Mouse (Mus musculus) embryonic fibroblast, embryonic 13.5 days (primary cell): ENCODE measurements at regions not wholly inside any gene's neighbourhood (a gene's known extent, or its start where the extent isn't known, plus 50 kb on each side); places are given as distances from the start of the nearest gene placed in this dataset.

Experiments
- CTCF ChIP-seq: IDR thresholded peaks from 2 replicates; pipeline ENCODE4 v1.5.1; 2011; ENCODE audit warnings: mild to moderate bottlenecking, control low read depth, low read length, moderate library complexity, borderline replicate concordance; ENCODE audit not compliant: insufficient read depth
- POLR2A ChIP-seq: IDR thresholded peaks from 2 replicates; pipeline ENCODE4 v1.6.1; 2011; ENCODE audit warnings: low read depth, mild to moderate bottlenecking, control low read depth, low read length, moderate library complexity

DNA sequence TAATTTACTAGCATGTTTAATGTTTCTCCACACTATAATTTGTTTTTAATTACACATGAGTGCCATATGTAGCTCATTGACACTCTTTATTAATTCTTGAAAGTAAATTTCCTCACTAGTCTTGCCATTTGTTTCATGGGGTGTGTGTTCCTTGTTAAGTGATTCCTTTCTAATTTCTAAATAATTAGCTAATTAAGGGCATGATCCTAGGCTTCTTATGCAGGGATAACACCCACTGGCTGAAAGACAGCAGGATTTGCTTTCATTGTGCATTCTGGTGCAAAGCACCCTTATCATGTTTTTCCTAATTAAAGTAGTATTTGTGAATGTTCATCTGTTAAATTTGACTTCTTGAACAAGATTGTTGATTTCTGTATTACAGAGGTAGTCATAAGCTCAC lies 378.3 kb downstream of the Mdfic start:
- TF ChIP-seq CTCF (no peak), POLR2A (no peak)
